Mouse (Mus musculus) spleen, postnatal 36 days (tissue): Measurements from ENCODE around the gene Mknk1.

Source experiments
- DNase-seq, 2 experiments: peaks; one replicate each; pipeline ENCODE4 v3.0.0; 2022; ENCODE audit warnings: low spot score in 2 of 2, mixed read lengths in 1 of 2

Gene Mknk1

GRCm38 (mm10) chr4:115846656-115847055 is 7.7 kb downstream of the Mknk1 start:
- no peak for DNase-seq

DNA sequence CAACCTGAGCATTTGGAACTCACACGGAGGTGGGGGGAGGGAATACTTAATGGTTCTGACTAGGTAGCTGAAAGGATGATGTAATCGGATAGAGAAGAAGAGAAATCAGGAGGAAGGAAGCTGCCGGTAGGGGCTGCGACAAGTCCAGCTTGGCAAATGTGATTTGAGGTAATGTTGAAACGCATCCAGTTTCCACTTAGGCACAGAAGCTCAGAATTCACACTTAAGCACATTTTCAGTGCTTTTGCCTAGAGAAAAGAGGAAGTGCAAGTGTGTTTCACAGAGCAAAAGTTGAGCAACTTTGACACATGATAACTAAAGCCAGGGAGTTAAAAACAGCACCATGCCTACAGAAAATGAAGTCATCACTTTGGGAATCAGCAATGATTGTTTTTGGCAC is 8.4 kb downstream of the Mknk1 start:
- DNase-seq: peak; percentile 34 to 51

DNA sequence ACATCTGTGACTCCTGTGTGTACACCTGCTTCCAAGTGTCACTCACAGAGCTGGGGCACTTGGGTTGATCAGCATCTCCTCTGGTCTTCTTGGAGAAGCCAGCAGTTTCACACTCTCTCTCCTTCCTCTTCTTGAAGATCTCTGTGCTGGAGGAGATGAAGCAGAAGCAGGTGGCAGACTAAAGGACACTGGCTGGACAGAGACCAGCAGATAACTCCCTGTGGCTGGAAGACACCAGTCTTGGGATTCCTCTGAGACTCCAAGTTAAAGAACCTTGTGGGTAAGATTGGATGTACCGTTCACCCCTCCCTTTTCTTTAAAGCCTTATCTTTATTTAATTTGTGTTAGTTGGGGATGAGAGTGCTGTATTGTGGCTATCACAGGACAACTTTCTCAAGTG is 9.1 kb downstream of the Mknk1 start:
- DNase-seq: no peak

DNA sequence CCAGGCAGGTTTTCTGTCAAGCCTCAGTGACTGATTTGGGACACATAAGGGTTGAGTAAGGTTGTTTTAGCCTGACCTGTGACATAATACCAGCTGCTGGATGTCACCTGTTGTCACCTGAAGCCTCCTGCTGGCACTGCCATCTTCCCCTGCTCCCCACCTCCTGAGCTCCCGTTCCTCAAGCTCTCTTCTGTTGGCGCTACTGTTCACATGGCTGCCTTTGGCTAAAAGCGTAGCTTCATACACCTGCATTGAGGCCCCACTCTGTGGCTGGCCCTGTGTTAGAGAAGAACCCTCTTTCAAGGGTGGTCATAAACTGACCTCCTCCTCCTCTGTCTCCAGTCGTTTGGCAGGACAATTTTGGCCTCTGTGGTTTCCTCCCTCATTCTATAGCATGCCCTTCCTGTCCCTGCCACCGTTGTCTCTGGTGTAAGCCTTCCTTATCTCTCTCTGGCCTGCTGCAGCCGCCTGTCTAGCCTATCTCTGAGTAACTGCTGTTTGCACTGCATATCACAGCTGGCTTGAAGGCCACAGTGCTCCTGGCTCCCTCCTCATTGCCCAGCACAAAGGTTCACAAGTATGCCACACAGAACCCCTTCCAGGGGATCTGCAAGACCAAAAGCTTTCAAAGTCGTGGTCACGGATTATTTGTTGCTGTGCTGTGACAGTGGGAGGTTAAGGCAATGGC is 10.1 kb downstream of the Mknk1 start:
- DNase-seq: peak; percentile 66 to 76

GRCm38 (mm10) chr4:115850111-115850510 is 11.1 kb downstream of the Mknk1 start:
- no peak for DNase-seq

DNA sequence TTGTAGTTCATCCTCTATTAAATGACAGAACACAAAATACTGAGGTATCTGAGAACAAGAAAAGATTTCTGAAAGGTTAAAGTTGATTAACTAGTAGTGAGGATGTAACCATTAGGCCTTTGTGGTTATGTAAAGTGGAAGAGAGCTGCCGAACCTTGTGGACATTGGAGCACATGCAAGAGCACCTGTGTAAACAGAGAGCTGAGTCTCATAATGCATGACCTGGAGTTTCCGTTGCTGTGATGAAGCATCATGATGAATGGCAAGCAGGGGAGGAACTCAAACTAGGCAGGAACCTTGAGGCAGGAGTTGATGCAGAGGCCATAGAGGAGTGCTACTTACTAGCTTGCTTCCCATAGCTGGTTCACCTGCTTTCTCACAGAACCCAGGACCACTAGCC is 11.6 kb downstream of the Mknk1 start:
- no peak for DNase-seq

DNA sequence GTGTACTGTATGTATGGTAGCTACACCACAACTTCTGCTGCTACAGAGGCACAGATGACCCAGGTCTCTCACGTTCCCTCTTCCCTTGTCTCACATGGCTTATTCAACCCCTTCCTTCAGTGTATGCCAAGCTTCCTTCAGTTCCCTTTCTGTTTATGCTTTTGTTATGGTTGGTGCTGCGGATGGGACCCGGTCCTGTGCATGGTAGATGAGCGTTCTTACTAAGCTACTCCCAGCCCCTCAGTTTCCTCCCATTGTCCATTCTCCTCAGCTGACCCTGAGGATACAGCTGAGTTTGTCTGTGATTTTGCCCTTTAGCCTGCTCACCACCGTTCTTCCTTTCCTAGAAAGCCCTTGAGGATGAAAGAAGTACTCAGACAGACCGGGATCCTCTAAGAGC is 12.6 kb downstream of the Mknk1 start:
- no peak for DNase-seq

GRCm38 (mm10) chr4:115855100-115855499 is 16.1 kb downstream of the Mknk1 start:
- DNase-seq: no peak

DNA sequence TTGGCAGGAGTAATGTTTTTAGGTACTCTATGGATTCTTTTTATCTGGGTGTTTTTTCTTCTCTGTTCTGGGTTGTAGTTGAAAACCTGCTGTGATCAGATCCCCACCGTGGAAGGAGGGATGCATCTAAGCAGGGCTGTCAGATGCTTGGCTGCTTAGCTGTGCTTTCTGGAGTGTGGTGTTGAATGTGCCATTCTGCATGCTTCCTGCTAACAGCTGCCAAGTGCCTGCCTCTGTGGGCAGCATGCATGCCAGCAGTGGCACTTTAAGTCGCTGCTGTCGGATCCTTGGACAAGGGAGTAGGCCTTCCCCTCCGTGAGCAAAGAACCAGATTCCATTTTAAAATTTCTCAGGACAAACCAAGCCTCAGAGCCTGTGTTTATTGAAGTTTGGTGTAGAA is 16.6 kb downstream of the Mknk1 start:
- DNase-seq: no peak

GRCm38 (mm10) chr4:115856282-115856681 is 17.3 kb downstream of the Mknk1 start:
- peak in 1 of 2 experiments; percentile 18 for DNase-seq

DNA sequence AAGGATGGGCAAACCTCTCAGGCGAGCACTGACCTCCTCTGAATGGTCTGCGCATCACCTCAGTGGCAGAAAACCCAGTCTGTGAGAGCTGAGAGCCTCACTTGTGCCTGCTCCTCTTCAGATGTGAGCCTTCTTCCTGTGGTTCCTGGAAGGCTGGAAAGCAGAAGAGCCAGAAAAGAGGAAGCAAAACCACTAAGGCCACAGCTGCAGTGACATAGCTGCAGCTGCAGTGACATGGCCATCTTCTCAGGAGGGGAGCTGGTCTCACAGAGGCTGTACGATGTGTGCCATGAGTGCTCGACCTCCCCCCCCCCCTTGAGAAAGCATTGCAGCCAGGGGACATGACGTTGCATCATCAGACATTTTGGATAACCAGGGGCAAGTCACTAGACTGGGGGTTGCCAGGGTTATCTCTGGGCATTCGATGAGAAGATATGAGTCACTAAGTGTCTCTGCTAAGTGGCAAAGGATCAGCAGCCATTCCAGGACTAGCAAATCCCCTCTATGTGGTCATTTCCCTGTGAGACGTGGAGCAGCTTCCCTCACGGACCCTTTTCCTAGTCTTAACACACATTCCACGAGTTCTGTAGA is 18.4 kb downstream of the Mknk1 start:
- DNase-seq: peak; percentile 39 to 51

GRCm38 (mm10) chr4:115863352-115863751 is 24.4 kb downstream of the Mknk1 start:
- DNase-seq: no peak

DNA sequence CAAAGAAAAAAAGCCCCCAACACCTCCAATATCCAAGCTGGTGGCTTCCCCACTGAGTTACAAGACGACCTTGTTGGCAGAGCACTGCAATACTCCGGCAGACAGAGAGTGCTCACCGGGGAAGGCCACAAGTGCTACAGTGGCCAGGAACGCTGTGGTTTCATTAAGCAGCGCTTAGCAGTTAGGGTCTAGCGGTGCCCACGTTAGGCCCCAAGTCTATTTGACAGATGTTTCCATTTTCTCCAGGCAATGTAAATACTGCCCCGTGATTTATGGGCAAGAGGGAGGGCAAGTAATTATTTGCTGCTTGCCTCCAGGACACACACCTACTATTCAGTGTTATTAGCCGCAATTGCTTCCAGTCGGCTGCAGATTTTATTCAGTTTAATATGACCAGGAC is 24.9 kb downstream of the Mknk1 start:
- no peak for DNase-seq

DNA sequence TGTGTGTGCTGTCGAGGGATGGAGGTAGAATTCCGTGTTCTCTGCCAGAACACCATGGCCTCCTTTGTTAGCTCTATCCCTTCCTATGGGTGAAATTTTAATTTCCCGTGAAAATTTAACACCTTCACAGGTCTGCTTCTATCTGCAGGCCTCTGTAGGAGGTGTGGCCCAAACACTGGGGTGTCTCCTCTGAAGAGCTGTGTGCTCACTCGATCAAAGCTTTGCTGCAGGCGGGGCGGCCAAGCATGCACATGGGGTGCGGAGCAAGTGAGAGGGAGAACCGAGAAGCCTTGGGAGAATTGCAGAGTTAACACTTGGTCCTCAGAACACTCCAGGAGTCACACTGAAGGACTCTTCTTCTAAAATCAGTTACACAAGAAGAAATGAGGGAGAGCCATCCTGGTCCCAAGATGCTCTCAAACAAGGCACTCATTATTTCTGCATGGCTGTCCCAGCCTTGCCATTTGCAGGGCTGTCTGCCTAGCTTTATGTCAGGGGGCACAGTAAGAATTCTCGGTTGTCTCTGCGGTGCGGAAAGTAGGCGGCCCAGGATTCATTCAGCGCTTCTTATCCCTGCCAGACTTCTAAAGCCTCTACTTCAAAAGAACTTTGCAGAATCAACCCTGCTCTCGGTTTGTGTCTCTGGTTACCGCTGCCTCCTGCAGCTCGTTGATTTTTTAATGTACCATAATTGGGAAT is 30.7 kb downstream of the Mknk1 start:
- no peak for DNase-seq

DNA sequence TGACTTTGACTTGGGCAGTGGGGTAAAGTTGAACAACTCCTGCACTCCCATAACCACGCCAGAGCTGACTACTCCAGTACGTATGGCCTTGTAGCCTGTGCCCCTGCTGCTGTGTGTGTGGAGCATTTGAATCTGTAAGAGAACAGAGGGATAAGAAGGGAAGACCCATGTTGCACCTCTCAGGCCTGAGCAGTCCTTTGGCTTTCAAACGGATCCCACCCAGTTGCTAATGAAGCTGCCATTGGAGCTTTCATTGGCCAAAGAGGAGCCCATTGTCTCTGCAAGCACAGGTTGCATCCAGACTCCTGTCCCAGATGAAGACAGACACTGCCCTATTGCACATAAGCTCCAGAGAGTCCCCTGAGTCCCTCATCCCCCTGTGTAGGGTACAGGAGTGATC is 34.2 kb downstream of the Mknk1 start:
- DNase-seq: no peak

DNA sequence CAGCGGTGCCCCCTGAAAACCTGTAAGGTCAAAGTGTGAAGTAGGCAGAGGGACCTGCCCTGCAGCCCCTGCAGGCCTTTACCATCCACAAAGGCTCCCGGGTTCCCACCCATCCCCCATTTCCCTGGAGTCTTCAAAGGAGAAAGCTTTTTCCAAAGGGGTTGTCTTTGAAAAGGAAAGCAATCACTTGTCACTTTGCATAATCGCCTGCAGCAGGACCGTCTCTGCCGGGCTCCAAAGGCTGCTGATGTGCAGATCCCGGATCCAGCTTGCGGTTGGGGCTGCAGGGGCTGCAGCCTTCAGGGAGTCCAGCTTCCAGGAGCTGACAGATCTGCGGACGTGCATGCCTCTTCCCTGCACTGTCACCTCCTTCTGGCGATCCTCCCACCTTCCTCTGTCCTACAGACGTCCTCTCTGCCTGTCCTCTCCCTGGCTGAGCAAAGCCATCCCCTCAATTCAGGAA is 39.2 kb downstream of the Mknk1 start:
- DNase-seq: no peak

- DNase-seq: no peak
These were observed 39.8 kb downstream of the Mknk1 start for GRCm38 (mm10) chr4:115878828-115879227.

- DNase-seq: no peak
These were observed 42.2 kb downstream of the Mknk1 start for GRCm38 (mm10) chr4:115881183-115881582.

DNA sequence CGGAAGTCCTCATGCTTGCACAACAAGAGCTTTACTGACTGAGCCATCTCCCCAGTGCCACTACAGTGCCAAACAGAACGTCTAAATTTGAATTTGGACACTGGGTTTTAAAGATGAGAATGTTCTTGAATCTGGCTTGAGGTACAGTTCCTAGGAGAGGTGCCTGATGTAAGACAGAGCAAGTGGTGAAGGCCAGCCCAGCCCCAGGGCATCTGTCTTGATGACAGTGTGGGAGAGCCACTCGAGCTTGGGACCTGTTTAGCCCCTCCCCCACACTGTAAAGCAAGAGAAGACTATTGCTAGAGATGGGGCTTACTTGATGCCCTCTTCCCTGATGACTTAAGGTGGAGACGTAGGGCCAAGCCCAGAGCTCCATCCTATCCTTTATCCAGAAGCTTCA is 43.2 kb downstream of the Mknk1 start:
- DNase-seq: no peak

GRCm38 (mm10) chr4:115884022-115884421 is 45.0 kb downstream of the Mknk1 start, which contains the start of gene Kncn:
Kncn (plus strand) TSS chr4:115884400.
- DNase-seq: no peak

DNA sequence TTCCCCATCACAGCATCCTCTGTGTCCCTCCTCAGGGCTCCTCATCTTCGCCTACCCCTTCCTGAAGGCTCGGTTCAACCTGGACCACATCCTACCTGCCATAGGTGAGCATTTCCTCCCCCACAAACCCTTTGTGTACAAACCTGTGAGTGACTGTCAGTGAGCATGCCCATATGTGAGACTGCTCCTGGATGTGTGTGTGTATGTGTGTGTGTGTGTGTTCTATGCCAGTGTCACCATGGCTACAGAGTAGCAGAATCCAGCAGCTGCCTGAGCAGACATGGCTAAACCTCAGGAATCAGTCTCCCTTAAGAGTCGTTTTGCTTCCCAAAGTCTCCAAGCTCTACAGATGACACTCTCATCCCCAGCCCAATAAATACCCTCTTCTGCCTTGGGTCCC is 46.8 kb downstream of the Mknk1 start:
- no peak for DNase-seq

DNA sequence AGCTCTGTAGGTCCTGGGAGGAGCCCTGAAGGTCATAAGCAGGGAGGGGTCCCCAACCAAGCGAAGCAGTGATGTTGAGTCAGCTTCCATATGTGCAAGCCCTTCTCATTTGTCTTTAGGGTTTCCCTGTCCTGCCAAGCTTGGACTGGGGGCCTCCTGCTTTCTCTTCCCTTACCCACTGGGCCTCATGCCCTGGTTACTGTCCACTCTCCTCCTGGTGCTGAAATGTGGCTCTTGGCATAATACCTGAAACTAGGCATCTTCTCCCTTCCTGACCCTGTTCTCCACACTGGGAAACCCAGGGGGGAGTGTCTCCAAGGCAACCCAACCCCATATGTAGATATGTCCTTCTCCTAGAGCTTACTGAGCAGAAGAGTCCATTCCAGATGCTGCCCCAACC is 47.9 kb downstream of the Mknk1 start:
- no peak for DNase-seq

- no peak for DNase-seq
These were observed 51.1 kb downstream of the Mknk1 start for GRCm38 (mm10) chr4:115890066-115890465.
